Mouse (Mus musculus) hindbrain, postnatal 0 days (tissue): Measurements from ENCODE around the gene Sod1. TPM values are rescaled to one million over a fixed set of nuclear protein-coding genes. Genes with fewer than 3 reads are reported as not detected.

Source experiments
- ATAC-seq: fragments of 200-750 bp; cut with Nextera tagmentation; 2 replicates; pipeline ENCODE4 v1.8.0; 2017; ENCODE audit warnings: mild to moderate bottlenecking, moderate TSS enrichment, moderate library complexity
- DNase-seq: peaks from one replicate; pipeline ENCODE4 v3.0.0-alpha.2; 2015; ENCODE audit warnings: low spot score
- H3K27ac ChIP-seq: fragments of 300-500 bp; sonication (generic); 2 replicates; pipeline ENCODE4 v1.5.1; 2014; ENCODE audit warnings: mild to moderate bottlenecking
- H3K27me3 ChIP-seq: fragments of 300-500 bp; sonication (generic); 2 replicates; pipeline ENCODE4 v1.6.1; 2014; ENCODE audit warnings: low read length, mixed read lengths; ENCODE audit not compliant: insufficient read depth
- H3K36me3 ChIP-seq: fragments of 300-500 bp; sonication (generic); 2 replicates; pipeline ENCODE4 v1.6.1; 2014; ENCODE audit warnings: low read length, mixed read lengths; ENCODE audit not compliant: insufficient read depth
- H3K4me1 ChIP-seq: fragments of 300-500 bp; sonication (generic); 2 replicates; pipeline ENCODE4 v1.6.1; 2014; ENCODE audit warnings: antibody characterized with exemption, low read length, mixed read lengths; ENCODE audit not compliant: insufficient read depth
- H3K4me2 ChIP-seq: fragments of 300-500 bp; sonication (generic); 2 replicates; pipeline ENCODE4 v1.6.1; 2014; ENCODE audit warnings: low read depth, mild to moderate bottlenecking, low read length, moderate library complexity, mixed read lengths
- H3K4me3 ChIP-seq: fragments of 300-500 bp; sonication (generic); 2 replicates; pipeline ENCODE4 v1.5.1; 2014; ENCODE audit warnings: low read length
- H3K9ac ChIP-seq: fragments of 300-500 bp; sonication (generic); replicated peaks from 2 replicates; pipeline ENCODE4 v1.6.1; 2014; ENCODE audit warnings: mild to moderate bottlenecking, low read length, moderate library complexity, mixed read lengths
- H3K9me3 ChIP-seq: fragments of 300-500 bp; sonication (generic); 2 replicates; pipeline ENCODE4 v1.6.1; 2016; ENCODE audit warnings: low read length, mixed read lengths
- CTCF ChIP-seq: IDR thresholded peaks from 2 replicates; pipeline ENCODE4 v1.5.1; 2016; ENCODE audit warnings: antibody characterized with exemption, control low read depth, low read depth
- WGBS: fragments of 180-500 bp; shearing (Covaris S2); extraction: QIAGEN DNeasy Blood & Tissue Kit; methylation state at CpG from one replicate; pipeline ENCODE4 v1.1.7; 2014; 5-methylcytosine and 5-hydroxymethylcytosine counted together
- polyA plus RNA-seq: library from polyadenylated mRNA; unstranded; fragments of >200 nt; fragmentation: Nextera tagmentation; extraction: Ambion mirVana; gene quantifications from 2 replicates; pipeline ENCODE4 v1.2.1, GENCODE M21; 2015
- total RNA-seq: library from RNA; depleted of rRNA; stranded (reverse); fragments of >200 nt; gene quantifications from 2 replicates; pipeline ENCODE4 v1.2.3, GENCODE M21; 2014

The Sod1 gene
- total and polyA plus RNA-seq, 2 experiments from 2014 or later: 185 to 1,323 TPM

- Histone ChIP-seq H3K4me3 (no peak overlapping the region), H3K9ac (no peak overlapping the region), H3K36me3 (peaks cover 48% of the 10 kb centered on the region), H3K4me2 (no peak overlapping the region), H3K27me3 (no peaks in the 10 kb centered on the region), H3K4me1 (no peaks in the 10 kb centered on the region), H3K9me3 (no peaks in the 10 kb centered on the region), H3K27ac (no peak overlapping the region)
- ATAC-seq (no peak), DNase-seq (no peak)
- no peak for TF ChIP-seq CTCF
- 93% methylated on average over 2 of the region's 2 CpGs for WGBS
Observed at GRCm38 (mm10) chr16:90252521-90252920, 32.0 kb downstream of the Sod1 start.

- Histone ChIP-seq H3K9ac (no peak overlapping the region), H3K4me3 (no peak overlapping the region), H3K36me3 (peaks cover 30% of the 10 kb centered on the region), H3K27me3 (no peaks in the 10 kb centered on the region), H3K9me3 (no peaks in the 10 kb centered on the region), H3K4me2 (no peak overlapping the region), H3K27ac (no peak overlapping the region), H3K4me1 (no peaks in the 10 kb centered on the region)
- no peak for ATAC-seq
- WGBS: 93% methylated on average over 7 of the region's 7 CpGs
- DNase-seq: no peak
- no peak for TF ChIP-seq CTCF
Observed at GRCm38 (mm10) chr16:90258950-90259349, 38.4 kb downstream of the Sod1 start.

DNA sequence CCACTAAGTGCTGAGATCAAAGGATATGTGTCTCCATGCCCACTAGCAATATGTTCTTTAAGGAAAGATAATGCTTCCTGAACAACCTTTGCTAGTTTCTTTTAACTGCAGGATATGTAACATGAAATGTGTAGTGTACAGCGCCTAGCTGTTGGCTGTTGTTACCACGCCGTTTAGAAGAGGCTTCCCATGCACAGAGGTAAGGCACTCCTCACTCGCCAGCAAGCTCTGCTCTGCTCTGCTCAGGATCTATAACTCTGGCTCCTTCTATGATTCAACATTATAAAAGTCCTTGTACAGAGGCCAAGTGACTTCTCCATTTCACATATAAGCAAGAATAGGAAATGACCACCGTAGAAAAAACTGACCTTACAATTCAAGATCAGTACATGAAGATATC is 39.1 kb downstream of the Sod1 start:
- H3K9ac ChIP-seq: no peak overlapping the region
- WGBS: 90% methylated on average over 5 of the region's 5 CpGs
- H3K4me1 ChIP-seq: no peaks in the 10 kb centered on the region
- H3K27me3 ChIP-seq: no peaks in the 10 kb centered on the region
- H3K9me3 ChIP-seq: no peaks in the 10 kb centered on the region
- no peak overlapping the region for H3K4me3 ChIP-seq
- TF ChIP-seq CTCF: no peak
- peaks cover 30% of the 10 kb centered on the region for H3K36me3 ChIP-seq
- H3K4me2 ChIP-seq: no peak overlapping the region
- DNase-seq: no peak
- H3K27ac ChIP-seq: no peak overlapping the region
- ATAC-seq: no peak

GRCm38 (mm10) chr16:90260097-90260496 is 39.5 kb downstream of the Sod1 start:
- WGBS: 93% methylated on average over 4 of the region's 4 CpGs

GRCm38 (mm10) chr16:90261791-90262190 is 41.2 kb downstream of the Sod1 start:
- Histone ChIP-seq H3K27ac (no peak overlapping the region), H3K27me3 (no peaks in the 10 kb centered on the region), H3K36me3 (peaks cover 23% of the 10 kb centered on the region), H3K4me3 (no peak overlapping the region), H3K9ac (no peak overlapping the region), H3K4me2 (no peak overlapping the region), H3K9me3 (no peaks in the 10 kb centered on the region), H3K4me1 (no peaks in the 10 kb centered on the region)
- TF ChIP-seq CTCF: no peak
- DNase-seq (no peak), ATAC-seq (no peak)
- 96% methylated on average over 2 of the region's 2 CpGs for WGBS

More at GRCm38 (mm10) chr16:90260097-90260496, 39.5 kb downstream of the Sod1 start:
- H3K27me3 ChIP-seq: no peaks in the 10 kb centered on the region
- no peak overlapping the region for H3K9ac ChIP-seq
- peaks cover 30% of the 10 kb centered on the region for H3K36me3 ChIP-seq
- no peaks in the 10 kb centered on the region for H3K4me1 ChIP-seq
- no peak for ATAC-seq
- DNase-seq: no peak
- no peak overlapping the region for H3K27ac ChIP-seq
- no peak overlapping the region for H3K4me2 ChIP-seq
- no peaks in the 10 kb centered on the region for H3K9me3 ChIP-seq
- no peak for TF ChIP-seq CTCF
- no peak overlapping the region for H3K4me3 ChIP-seq

DNA sequence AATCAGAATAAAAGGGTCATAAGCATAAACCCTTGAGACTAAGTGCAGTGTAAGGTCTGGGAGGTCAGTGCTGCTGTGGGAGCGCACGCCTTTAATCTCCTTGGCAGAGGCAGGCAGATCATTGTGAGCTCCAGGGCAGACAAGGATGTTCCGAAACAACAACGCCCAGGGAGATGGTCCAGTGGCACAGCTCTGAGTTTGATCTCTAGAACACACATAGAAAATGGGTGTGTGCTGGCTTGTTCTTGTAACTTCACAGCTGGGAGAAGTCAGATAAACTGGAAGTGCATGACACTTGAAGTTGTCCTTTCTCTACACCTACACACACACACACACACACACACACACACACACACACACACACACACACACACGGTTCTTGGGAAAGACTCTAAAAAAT is 43.5 kb downstream of the Sod1 start:
- no peak overlapping the region for H3K27ac ChIP-seq
- H3K4me1 ChIP-seq: no peaks in the 10 kb centered on the region
- no peaks in the 10 kb centered on the region for H3K9me3 ChIP-seq
- no peak overlapping the region for H3K9ac ChIP-seq
- DNase-seq (no peak), ATAC-seq (no peak)
- WGBS: 84% methylated on average over 5 of the region's 5 CpGs
- no peaks in the 10 kb centered on the region for H3K27me3 ChIP-seq
- no peak overlapping the region for H3K4me2 ChIP-seq
- peaks cover 5% of the 10 kb centered on the region; the same call in 1 of the 2 replicates for H3K36me3 ChIP-seq
- TF ChIP-seq CTCF: no peak
- no peak overlapping the region for H3K4me3 ChIP-seq

- 78% methylated on average over 1 of the region's 1 CpGs for WGBS
Observed at GRCm38 (mm10) chr16:90265106-90265505, 44.6 kb downstream of the Sod1 start.

More at GRCm38 (mm10) chr16:90265106-90265505, 44.6 kb downstream of the Sod1 start:
- Histone ChIP-seq H3K9ac (no peak overlapping the region), H3K36me3 (peaks cover under 1% of the 10 kb centered on the region; the same call in 1 of the 2 replicates), H3K4me1 (no peaks in the 10 kb centered on the region), H3K27ac (no peak overlapping the region), H3K9me3 (no peaks in the 10 kb centered on the region), H3K27me3 (no peaks in the 10 kb centered on the region), H3K4me2 (no peak overlapping the region), H3K4me3 (no peak overlapping the region)
- ATAC-seq (no peak), DNase-seq (no peak)
- TF ChIP-seq CTCF: no peak
